Mouse (Mus musculus): ENCODE results near the gene Ahdc1. TPM values are rescaled to one million over a fixed set of nuclear protein-coding genes. Genes with fewer than 3 reads are reported as not detected.
"Not testable (repeated sequence)": the region's sequence is repeated elsewhere in the genome, so short reads cannot be mapped to it uniquely, and the experiment has no call there.

The Ahdc1 gene
- polyA plus RNA-seq, 1 experiment from 2014 or later: 8.0 TPM

DNA sequence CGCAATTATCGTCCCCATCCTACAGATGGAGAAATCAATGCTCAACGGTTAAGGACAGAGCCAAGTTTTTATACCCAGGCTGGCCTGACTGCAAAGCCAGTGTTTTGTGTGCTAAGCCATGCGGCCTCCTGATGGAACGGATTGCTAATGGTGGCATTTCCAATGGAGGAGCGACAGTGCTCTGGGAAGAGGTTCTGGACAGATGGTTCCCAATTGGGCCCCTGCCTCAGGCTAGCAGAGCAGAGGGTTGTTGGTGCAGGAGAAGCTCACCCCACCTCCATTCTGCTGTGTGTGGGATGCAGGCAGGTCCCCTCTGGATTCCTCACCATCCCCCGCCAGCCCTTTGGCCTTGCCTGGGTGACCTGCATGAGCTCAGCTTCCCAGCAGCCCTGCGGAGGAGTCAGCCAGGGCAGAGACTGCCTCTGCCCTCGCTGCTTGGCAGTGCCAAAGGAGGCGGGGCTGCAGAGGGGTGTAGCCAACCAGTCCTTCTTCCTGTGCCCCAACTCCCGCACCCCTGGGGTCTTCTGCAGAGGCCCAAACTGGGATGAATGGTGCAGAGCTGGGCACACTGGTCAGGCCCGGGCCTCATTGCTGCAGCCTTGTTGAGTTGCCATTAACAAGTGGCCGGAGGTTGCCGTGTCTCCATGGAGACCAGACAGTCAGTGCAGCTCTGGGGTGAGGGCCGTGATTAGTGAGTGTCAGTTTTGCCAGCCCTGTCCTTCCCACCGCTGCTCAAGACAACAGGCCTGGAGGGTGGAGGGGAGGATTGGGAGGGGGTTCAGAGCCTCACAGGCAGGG is 84.1 kb downstream of the Ahdc1 start:
- DNase-seq (ENCODE audit: low spot score): peak; percentile 68

DNA sequence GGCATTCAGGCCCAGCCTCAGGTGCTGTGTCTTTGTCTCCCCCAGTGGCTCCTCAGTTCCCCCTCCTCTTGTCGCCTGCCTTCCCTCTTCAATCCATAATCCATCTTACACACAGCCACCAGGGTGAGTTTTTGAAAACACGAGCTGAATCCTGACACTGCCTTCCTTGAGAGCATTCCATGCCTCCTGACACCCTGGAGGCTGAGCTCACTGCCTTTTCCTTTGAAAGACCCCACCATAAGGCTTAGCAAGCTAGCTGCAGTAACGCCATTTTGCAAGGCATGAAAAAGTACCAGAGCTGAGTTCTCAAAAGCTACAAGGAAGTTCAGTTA is 84.6 kb downstream of the Ahdc1 start:
- DNase-seq (ENCODE audit: low spot score): peak; percentile 14

DNA sequence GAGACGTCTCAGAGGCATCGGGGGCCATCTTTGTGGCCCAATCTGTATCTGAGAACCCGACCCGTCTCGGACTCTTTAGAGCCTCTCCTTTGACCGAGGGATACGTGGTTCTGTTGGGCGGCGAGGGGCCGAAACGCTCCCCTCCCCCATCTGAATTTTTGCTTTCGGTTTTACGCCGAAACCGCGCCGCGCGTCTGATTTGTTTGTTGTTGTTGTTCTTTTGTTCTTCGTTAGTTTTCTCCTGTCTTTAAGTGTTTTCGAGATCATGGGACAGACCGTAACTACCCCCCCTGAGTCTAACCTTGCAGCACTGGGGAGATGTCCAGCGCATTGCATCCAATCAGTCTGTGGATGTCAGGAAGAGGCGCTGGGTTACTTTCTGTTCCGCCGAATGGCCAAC is 85.6 kb downstream of the Ahdc1 start:
- DNase-seq (ENCODE audit: low spot score): not testable (repeated sequence)

DNA sequence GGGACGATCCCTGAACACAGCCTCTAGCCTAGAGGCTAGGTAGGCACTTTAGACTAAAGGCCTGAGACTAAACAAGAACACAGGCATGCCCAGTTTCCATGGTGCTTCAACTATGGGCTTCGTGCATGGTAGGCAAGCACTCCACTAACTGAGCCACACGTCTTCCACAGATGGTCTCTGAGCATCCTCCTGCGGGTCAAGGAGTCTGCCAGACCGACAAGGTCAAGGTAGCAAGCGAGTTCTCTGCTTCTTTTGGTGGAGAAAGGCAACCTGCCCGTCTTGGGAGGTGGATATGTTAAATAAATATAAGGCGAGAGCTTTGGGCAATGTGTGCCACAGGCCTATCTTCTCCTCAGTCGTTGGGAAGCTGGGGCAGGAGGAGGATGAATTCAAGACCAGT is 90.7 kb downstream of the Ahdc1 start:
- DNase-seq (ENCODE audit: low spot score): no peak

DNA sequence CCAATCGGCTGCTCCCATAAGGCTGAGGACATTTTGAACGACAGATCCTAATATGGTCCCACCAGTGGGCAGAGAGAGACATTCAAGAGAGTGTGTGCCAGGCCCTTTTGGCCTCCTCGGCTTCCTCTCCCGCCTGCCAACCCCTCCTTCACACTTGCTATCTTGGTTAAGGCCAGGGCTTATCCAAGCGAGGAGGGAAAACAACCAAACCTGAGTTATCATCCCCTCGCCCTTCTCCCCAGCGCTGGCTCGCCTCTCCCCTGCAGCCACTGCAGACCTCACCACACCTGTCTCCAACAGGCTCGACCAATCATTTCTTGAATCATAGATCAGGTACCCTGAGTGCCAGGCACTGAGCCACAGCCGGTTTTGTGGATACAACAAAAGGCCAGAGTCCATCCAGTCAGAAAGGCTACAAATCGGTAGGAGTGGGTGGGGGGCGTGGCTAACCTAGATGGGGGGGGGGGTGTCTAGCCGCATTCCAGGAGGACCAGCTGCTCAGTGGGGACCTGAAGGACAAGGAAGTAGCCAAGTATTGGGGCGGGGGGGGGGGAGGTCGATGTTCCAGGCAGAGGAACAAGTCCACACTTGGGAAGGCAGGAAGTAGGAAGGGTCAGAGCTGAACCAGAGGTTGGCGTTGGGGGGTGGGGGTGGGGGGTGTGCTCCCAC is 92.6 kb downstream of the Ahdc1 start:
- DNase-seq (ENCODE audit: low spot score): no peak

DNA sequence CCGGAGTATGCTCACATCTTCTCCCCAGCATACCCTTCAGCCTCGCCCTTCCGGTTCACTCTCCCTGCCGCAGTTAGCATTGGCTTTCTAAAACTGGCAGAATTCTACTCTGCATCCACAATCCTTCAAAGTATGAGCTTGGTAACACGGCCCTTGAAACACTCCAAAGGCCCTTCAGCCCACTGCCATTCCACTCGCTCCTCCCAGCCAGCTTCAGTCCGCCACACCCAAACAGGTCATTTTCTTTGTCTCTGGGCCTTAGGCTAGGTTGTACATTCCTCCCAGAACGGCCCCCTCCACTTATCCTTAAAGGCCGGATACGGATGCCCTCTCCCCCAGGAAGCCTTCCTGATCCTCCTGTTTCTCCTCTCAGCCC is 93.1 kb downstream of the Ahdc1 start:
- DNase-seq (ENCODE audit: low spot score): no peak

DNA sequence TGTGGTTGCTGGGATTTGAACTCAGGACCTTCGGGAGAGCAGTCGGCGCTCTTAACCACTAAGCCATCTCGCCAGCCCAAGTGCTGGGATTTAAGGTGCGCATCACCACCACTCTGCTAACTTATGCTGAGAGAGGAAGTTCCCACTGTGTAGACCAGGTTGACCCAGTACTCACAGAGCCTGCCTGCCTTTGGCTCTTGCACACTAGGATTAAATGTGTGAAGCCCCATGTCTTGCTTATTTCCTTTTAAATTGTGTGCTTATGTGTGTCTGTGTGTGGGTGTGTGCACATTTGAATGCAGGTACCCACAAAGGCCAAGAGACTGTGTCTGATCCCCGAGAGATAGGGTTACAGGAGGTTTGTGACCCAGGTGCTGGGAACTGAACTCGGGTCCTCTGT is 95.6 kb downstream of the Ahdc1 start:
- no peak for DNase-seq (ENCODE audit: low spot score)

DNA sequence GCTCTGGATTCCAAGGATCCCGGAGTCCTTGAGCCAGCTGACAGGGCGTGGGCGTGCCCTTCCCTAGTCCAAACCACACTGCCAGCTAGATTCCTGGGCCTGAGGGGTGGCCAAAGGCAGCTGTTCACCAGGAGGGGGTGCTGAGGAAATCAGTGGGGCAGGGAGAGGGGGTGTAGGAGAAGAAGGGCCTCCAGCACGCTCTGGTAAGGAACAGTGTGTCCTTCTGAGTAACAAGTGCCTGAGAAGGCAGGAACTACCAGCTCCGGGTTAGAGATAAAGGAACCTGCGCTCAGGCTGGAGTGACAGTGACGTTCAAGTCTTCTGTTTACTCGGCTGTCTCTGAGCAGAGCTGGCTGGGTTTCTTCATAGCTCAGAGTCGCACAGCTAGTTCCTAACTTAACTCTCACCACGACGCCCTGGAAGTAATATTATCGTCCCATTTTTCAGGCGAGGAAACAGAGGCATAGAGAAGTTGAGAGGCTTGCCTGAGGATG is 96.8 kb downstream of the Ahdc1 start:
- no peak for DNase-seq (ENCODE audit: low spot score)

DNA sequence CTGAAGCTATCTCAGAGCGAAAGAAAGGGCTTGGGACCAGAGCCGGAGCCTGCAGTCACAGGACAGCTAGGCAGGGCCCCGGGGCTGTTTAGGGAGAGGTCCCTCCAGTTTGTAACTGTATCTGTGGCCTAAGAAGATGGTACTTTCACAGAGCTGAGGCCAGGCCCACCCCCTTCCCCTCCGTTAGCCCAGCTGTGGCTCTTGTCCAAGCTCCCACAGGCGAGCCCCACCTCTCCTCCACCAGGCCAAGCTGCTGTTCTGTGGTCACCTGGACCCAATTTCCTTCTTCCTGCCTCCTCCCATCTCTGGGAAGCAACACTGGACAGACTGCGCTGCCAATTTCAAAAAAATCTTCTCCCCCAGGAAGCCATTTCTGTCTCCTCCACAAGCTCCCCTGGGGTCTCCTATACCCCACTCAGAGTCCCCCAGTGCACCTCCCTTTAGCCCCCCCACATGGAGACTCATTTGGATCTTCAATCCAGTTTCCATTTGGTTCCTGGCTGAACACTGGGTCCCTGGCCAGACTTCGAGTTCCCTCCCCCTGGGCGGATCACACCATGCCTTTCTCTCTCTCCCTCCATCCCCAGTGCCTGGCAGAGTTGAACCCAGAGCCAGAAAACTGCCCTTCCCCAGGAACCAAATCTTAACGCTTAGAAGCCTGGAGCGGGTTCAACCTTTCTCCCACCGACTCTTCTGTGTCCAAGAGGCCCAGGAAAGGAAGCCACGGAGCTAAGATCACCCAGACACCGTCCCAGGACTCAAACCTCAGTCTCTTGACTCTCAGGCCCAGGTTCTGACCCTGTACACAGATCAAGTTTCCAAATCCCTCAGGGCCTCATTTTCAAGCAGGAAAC is 97.6 kb downstream of the Ahdc1 start:
- no peak for DNase-seq (ENCODE audit: low spot score)

DNA sequence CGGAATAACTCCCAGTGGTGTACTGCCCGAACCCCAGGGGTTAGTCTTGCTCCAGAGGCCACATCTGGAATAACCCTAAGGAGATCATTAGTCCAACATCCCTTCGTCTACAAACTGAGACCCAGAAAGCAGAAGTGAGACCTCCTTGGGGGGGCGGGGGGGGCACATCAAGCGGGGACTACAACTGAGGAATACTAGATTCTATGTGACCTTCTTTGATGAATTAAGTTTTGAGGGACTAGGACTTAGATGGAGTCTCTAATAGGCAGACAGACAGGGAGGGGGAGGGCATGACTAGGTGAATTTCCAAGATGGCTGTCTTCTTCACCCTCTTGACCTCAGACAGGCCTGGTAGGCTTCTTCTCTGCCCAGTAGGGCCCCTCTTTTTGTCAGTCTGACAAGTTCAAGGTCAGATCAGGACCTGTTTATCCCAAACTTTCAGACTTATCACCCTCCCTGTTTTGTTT is 98.3 kb downstream of the Ahdc1 start:
- DNase-seq (ENCODE audit: low spot score): no peak

DNA sequence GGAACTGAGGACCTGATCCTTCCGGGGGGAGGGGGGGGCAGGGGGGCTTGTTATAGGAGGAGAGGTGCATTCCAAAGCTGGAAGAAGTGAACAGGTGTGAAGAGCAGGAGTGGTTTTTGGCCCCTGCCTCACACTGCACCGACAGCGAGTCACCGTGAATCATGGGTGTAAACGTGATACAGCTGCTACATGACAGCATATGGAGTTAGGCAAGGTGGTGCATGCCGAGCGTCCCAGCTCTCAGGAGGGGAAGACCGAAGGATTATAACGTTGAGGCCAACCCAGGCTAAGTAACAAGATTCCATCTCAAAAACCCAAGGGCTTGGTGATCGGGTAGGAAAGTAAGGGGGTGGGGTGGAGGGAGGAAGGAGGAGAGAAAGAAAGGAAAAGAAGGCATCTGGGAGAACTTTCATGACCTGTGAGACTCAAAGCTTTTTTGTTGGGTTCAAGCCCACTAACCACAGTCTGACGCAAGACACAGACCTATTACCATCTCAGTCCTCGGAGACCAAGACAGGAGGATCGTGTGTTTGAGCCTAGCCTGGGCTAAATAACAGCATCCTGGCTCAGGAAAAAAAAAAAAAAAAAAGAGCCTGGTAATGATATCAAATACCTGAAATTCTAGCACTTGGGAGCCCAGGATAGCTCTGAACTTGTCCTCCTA is 101.2 kb downstream of the Ahdc1 start:
- DNase-seq (ENCODE audit: low spot score): no peak

DNA sequence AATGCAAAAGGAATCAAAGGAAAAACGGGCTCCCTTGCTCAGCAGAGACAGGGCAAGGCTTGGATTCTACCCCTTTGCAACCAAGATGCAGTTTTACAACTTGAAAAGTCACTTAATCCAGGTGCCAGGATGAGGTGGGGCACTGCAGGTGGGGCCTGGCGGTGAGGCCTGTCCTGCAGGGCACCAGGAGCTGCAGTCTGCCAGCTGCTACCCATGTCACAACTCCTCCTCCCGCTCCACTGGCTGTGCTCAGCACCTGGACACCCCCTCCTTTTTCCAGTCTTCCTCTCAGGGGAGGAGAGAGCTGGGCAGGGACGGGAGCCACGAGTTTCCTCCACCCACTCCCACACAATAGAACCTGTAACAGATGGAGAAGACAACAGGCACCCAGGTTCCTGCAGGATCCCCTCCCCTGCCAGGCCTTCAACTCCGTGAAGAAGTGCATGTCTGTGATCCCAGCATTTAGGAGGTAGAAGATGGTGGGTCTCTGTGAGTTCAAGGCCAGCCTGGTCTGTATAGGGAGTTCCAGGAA is 102.4 kb downstream of the Ahdc1 start:
- peak; percentile 63 for DNase-seq (ENCODE audit: low spot score)

DNA sequence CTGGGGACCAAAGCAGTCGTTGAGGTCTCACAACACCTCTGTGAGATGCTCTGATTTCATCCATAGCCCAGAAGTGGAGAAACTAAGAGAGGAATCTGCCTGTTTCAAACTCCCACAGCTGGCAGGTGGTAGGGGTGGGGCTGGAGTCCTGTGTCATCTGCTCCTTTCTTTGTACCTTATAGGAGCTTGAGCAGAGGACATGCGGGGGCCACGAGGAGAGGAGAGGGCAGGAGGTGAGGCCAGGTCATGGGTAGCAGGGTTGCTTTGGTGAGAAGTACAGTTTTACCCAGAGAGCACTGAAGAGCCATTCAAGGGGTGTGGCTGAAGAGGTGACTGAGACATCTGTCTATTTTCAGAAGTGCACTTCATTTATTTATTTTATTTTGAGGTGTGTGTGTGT is 103.7 kb downstream of the Ahdc1 start:
- peak; percentile 46 for DNase-seq (ENCODE audit: low spot score)

DNA sequence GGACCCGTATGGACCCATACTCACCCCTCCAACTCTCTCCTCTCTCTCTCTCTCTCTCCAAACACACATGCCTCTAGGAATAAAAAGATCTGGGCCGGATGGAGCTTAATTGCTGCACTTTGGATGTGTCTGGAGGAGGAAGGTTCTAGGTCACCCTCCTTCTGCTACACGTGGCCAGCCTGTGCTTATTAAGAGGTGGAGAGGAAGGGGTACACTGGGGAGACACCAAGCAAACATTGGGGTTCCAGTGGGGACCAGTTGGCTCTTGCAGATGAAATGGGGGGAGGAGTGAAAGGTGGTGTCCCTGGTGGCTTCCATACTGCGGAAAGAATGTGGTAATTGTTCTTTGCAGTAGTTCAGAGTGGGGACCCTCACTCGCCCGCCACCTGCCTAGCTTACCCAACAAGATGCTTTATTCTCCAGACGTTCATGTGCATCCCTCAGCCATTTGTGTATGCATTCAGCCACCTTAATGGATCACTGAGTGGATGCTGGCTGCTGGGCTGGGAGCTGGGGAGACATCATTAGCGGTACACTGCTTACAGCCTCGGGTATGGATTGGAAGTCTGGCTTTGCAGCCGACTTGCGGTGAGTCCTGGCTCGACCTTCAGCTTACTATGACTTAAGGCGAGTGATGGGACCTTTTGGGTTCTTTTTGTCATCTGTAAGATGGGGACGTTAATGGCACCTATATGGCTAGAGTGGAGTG is 104.8 kb downstream of the Ahdc1 start:
- no peak for DNase-seq (ENCODE audit: low spot score)

DNA sequence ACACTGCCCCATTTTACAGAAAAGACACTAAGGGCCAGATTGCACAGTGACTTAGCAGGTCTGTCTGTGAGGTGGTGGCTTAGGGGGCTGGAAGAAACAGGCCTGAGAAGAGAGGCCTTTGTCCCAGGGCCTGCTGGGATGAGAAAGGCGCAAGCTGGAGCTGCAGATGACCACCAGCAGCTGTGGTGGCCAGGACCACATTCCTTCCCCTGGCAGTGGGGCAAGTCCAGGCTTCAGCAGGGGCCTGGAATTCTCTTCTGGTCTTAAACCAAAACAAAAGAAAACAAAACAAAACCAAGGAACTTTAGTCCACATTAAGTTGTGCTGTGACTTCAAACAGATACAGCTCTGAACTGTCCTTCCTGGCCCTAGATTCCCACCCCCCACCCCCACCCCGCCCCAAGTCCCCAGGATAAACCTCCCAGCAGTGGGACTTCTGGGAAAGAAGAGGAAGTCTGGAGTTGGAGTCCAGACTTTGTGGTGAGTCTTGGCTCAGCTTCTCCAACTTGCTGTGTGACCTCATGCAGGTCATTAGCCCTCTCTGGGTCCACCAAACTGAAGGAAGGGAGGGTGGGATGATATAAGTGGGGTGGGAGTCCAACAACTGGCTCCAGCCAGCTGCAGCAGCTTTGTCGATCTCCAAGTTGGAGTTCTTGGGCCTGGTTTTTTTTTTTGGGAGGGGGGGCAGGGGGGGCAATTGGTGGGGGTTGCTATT is 105.9 kb downstream of the Ahdc1 start:
- DNase-seq (ENCODE audit: low spot score): no peak

DNA sequence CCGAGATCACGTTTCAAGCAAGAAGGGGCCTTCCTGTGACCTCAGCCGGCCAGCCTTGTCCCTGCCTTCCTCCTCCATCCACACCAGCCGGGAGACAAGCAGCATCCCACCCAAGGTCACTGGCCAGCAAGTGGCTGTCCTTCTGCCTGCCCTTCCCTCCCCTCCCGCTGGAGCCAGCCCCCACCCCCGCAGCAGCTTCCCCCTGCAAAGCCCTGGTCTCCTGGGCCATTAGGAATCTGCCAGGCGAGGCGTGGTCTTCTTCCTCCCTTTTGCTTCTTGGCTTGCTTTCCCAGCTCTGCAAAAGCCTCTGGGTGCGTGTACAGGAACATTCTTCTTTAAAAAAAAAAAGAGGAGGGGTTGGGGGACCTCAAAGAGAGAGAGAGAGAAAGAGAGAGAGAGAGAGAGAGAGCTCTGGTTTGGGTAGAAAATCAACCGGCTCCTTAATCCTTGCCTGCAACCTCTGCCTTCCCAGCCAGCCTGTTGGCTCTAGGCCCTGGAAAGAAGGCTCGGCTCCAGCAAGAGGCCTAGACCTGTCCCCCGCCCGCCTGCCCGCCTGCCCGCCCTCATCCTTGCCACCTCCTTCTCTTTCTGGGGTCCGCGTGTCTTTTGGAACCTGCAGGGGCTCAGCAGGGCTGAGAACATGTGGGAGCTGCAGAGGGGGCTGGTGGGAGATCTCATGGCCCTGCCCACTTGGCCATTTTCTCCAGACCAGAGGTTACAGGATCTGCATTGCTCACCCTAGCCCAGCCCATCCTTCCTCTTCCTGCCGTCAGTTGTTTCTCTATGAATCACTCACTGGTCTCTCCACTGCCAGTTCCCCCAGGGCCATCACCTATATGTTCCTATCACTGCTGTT is 106.7 kb downstream of the Ahdc1 start:
- DNase-seq (ENCODE audit: low spot score): no peak

DNA sequence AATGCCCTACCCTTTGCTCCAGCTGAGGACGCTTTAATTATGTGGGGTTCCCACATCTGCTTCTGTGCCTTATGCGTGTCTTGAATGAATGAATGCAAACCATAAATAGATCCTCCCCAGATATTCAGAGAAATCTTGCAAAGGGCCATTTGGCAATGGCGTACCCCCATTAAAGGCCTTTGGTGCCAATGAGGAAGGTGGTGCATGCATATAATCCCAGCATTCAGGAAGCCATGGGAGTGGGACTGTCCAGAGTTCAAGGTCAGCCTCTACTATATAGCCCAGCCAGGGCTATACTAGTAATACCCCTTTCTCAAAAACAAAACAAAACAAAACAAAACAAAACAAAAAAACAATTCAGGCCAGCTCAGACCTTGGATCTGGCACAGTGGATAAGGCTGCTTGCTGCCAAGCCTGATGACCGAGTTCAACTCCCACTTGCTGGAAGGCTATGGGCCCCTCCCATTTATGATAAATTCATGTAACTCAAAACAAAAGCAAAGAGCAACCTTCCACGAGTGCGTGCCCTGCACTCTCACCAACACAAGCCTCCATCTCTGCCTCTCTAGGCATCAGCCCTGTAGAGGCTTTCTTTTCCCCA is 107.8 kb downstream of the Ahdc1 start:
- no peak for DNase-seq (ENCODE audit: low spot score)

DNA sequence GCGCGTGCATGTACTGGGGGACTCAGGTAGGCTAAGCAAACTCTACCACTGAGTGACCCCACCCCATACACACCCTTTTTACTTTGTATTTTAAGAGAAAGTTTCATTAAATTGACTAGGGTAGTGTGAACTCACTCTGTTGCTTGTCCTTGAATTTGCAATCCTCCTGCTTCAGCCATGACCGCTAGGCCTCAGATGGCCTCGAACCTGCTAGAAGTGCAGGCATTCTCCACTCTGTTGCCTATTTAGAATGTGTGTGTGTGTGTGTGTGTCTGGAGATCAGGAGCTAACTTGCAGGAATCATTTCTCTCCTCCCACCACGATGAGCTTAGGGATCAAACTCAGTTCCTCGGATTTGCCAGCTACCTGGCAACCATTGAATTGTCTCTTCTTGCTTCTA is 108.5 kb downstream of the Ahdc1 start:
- DNase-seq (ENCODE audit: low spot score): no peak

Measured in thymus, postnatal 0 days (tissue).